Mouse (Mus musculus) frontal cortex, adult 2 months (tissue): Measurements from ENCODE around the gene Gm4985. TPM values are rescaled to one million over a fixed set of nuclear protein-coding genes. Genes with fewer than 3 reads are reported as not detected.
"Not testable (repeated sequence)": the region's sequence is repeated elsewhere in the genome, so short reads cannot be mapped to it uniquely, and the experiment has no call there.

Experiments
- DNase-seq, 2 experiments: peaks; one replicate each; pipeline ENCODE4 v3.0.0; 2022; ENCODE audit warnings: low spot score in 1 of 2; ENCODE audit errors: extremely low spot score in 1 of 2
- polyA plus RNA-seq: library from polyadenylated mRNA; depleted of rRNA; stranded (reverse); fragments of >200 nt; gene quantifications from 2 replicates; pipeline ENCODE4 v1.2.3, GENCODE M21; 2012; rRNA removed

The Gm4985 gene
- polyA plus RNA-seq, result not detected in 2 replicates

- not testable (repeated sequence) for DNase-seq
Measured at GRCm38 (mm10) chrX:23958834-23959233, at the start of gene Gm4985. TSS of gene Gm4985 (minus strand) at chrX:23958934.

DNA sequence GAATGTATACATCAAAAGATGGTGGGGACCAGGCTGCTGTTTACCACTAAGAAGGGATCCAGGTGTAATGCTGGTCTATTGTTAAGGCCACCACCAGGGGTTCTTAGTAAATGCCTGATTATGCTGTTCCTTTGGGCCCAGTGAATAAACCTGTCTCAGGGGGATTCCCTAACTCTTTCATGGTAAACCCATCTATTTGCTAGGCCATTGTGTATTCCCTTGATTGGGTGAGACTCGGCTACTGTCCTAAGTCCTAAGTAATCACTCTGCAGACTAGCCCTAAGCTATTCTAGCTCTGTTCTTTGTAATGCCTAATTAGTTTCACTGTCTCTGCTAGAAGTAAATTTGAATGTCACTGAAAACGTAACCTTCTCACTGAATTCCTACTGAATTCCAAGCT, 4.6 kb downstream of the Gm4985 start:
- DNase-seq, result no peak

Other genes with a start within 250 kb of the Gm4985 start
- not detected in 2 replicates for gene Gm4907, start 76.4 kb downstream of the Gm4985 start, polyA plus RNA-seq